Mouse (Mus musculus) neutrophil, adult 83 days (primary cell): ENCODE data around the gene Abca8b. TPM values are rescaled to one million over a fixed set of nuclear protein-coding genes. Genes with fewer than 3 reads are reported as not detected.

Source experiments
- total RNA-seq, 2 experiments: library from RNA; stranded (reverse); gene quantifications; one replicate each; pipeline ENCODE4 v1.2.4; 2023

The Abca8b gene
- total RNA-seq: under 1 TPM; 0.04 to 0.09 TPM

GRCm38 (mm10) chr11:109995624-109996023, at the start of gene Abca8b:
TSS of gene Abca8b (minus strand) at chr11:109995845.

Other genes with a start within 250 kb of the Abca8b start
- not detected for gene 1700012B07Rik, start 167.8 kb downstream of the Abca8b start, total RNA-seq
- gene Abca8a, start 100.1 kb upstream of the Abca8b start, total RNA-seq: not detected
- gene Abca9, start 172.4 kb upstream of the Abca8b start, total RNA-seq: 10 to 100 TPM; 21.9 to 25.5 TPM